Mouse (Mus musculus): ENCODE results near the gene Ankrd26. TPM values are rescaled to one million over a fixed set of nuclear protein-coding genes. Genes with fewer than 3 reads are reported as not detected.

Ankrd26 gene
- polyA plus RNA-seq (2014; fragmentation: Nextera tagmentation; extraction: Ambion mirVana), result 12.9 and 17.3 TPM in 2 replicates

DNA sequence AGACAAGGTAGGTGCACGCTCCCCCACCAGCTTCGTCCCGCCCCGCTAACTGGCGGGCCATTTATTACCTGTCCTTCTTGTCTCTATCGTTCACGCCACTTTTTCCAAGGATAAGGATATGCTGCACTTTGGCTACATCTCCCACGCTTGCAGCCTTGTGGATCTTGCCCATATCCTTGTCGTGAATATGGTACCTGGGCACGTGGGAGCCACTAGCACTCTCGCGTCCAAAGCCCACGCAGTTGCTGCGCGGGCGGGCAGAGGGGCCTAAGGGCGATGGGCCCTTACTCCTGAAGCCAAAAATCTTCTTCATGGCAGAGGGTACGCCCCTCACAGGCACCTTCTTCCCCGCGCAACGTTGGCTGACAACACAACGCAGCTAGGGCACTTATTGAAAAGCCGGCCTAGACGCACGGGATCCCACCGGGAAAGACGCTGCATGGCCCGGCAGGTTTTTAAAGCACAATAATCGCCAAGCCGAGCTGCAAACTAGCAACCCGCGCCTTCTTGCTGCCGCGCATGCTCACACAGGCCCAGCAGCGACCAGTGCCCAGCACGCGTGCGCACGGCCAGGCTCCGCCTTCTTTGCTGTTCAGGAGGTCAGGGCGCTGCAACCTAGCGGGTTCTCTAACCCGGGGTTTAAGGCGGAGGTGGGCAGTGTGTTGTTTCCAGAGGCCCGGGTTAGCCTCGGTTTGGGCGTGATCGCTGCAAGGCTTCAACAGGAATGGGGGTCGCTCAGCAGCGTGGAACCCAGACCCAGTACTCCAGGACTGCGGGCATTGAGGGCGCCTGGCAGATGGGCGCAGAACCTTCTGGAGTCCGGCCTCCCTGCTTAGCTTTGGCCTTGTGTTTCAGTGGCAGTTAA lies at the start of gene Ankrd26:
Gene Ankrd26, minus strand, starts transcription at position 482 of the 865 bp plus-strand sequence.
- Histone ChIP-seq H3K27me3 (replicated peaks; ENCODE audit: control insufficient read depth, insufficient read depth, low read length) (no peaks in the 10 kb centered on the region), H3K4me1 (ENCODE audit: control insufficient read depth, insufficient read depth, low read length) (peaks cover 15% of the 10 kb centered on the region), H3K9me3 (replicated peaks; ENCODE audit: control insufficient read depth, low read length) (no peaks in the 10 kb centered on the region), H3K4me3 (ENCODE audit: low read depth, low read length) (peak within 1 kb of the TSS; percentile 73), H3K27ac (ENCODE audit: low read depth, low read length) (peak within 1 kb of the TSS; percentile 65), H3K4me2 (ENCODE audit: low read length) (peak within 1 kb of the TSS; percentile 95), H3K36me3 (ENCODE audit: control insufficient read depth, insufficient read depth, low read length) (peaks cover 22% of the 10 kb centered on the region), H3K9ac (ENCODE audit: low read length) (peak within 1 kb of the TSS; percentile 87)
- DNase-seq (ENCODE audit: low spot score) (peak; percentile 94), ATAC-seq (peak; percentile 97)
- WGBS, result 5% methylated on average over 54 of the region's 54 CpGs

DNA sequence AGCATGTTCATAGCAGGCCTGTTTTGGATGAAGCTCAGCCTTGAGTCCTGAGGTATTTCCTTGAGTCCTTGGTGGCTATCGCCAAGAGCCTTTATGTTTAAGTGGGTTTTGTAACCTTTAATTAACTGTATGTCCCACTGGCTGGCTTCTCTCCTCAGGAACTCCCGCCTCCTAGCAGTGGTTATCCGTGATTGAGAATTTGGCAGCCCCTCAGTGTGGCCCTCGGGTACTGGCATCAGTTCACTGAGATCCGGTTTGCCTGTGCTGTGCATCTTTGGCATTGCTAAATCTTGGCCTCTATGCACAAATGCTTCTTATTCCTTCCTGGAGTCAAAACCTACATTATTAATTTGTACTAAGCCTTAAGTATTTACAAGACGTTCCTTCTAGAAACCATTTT lies 46.9 kb upstream of the Ankrd26 start:
- Histone ChIP-seq H3K27me3 (replicated peaks; ENCODE audit: control insufficient read depth, insufficient read depth, low read length) (no peaks in the 10 kb centered on the region), H3K4me1 (ENCODE audit: control insufficient read depth, insufficient read depth, low read length) (no peaks in the 10 kb centered on the region), H3K9me3 (replicated peaks; ENCODE audit: control insufficient read depth, low read length) (no peaks in the 10 kb centered on the region), H3K4me3 (ENCODE audit: low read depth, low read length) (no peak overlapping the region), H3K9ac (ENCODE audit: low read length) (no peak overlapping the region), H3K4me2 (ENCODE audit: low read length) (no peak overlapping the region), H3K36me3 (ENCODE audit: control insufficient read depth, insufficient read depth, low read length) (0 out of 2 replicates have a peak, but pooled peaks cover 10% of the 10 kb centered on the region), H3K27ac (ENCODE audit: low read depth, low read length) (no peak overlapping the region)
- 71% methylated on average over 6 of the region's 6 CpGs for WGBS
- ATAC-seq (no peak), DNase-seq (ENCODE audit: low spot score) (no peak)

DNA sequence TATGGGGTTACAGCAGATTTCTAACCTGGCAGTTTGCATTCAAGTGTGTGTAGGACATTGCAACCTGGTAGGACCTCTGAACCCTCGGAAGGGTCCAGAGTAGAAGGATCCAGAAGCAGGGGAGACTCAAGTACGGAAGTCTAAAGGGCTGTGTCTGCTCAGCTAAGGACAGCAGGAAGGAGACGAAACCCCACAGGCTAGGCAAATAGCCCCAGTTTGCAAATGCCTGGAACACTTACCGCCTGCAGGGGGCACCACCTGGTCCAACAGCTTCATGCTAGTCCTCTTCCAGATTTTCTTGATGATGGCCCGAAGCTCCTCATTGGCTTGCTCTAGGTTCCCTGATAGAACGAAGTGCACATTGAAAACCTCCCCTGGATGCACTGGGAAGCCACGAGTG lies 43.9 kb upstream of the Ankrd26 start:
- no peaks in the 10 kb centered on the region for H3K4me1 ChIP-seq (ENCODE audit: control insufficient read depth, insufficient read depth, low read length)
- H3K36me3 ChIP-seq (ENCODE audit: control insufficient read depth, insufficient read depth, low read length), result 0 out of 2 replicates have a peak, but pooled peaks cover 10% of the 10 kb centered on the region
- H3K9me3 ChIP-seq (replicated peaks; ENCODE audit: control insufficient read depth, low read length), result no peaks in the 10 kb centered on the region
- no peak overlapping the region for H3K9ac ChIP-seq (ENCODE audit: low read length)
- DNase-seq (ENCODE audit: low spot score) (no peak), ATAC-seq (no peak)
- no peak overlapping the region for H3K4me2 ChIP-seq (ENCODE audit: low read length)
- H3K27me3 ChIP-seq (replicated peaks; ENCODE audit: control insufficient read depth, insufficient read depth, low read length), result no peaks in the 10 kb centered on the region
- 77% methylated on average over 7 of the region's 7 CpGs for WGBS
- no peak overlapping the region for H3K27ac ChIP-seq (ENCODE audit: low read depth, low read length)
- H3K4me3 ChIP-seq (ENCODE audit: low read depth, low read length), result no peak overlapping the region

DNA sequence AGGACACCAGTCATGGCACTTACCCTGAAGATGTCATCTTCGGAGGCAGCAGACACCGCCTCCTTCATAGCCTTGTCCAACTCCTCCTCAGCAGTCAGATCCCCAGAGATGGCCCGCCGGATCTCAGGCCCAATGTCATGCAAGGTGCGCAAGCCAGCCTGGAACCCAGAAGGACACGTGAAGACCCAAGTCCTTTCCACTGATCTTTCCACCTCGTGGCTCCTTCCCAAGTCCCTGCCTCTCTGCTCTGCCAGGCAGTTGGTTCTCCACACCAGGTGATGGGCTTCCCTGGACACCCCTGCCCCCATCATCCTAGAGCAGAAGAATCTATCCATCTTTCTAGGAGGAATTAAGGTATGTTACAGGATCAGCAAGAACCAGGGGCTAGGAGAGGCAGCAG lies 41.8 kb upstream of the Ankrd26 start:
- no peaks in the 10 kb centered on the region for H3K4me1 ChIP-seq (ENCODE audit: control insufficient read depth, insufficient read depth, low read length)
- ATAC-seq, result no peak
- no peak overlapping the region for H3K27ac ChIP-seq (ENCODE audit: low read depth, low read length)
- H3K9me3 ChIP-seq (replicated peaks; ENCODE audit: control insufficient read depth, low read length), result no peaks in the 10 kb centered on the region
- no peak overlapping the region for H3K4me2 ChIP-seq (ENCODE audit: low read length)
- H3K4me3 ChIP-seq (ENCODE audit: low read depth, low read length), result no peak overlapping the region
- H3K27me3 ChIP-seq (replicated peaks; ENCODE audit: control insufficient read depth, insufficient read depth, low read length), result no peaks in the 10 kb centered on the region
- H3K9ac ChIP-seq (ENCODE audit: low read length), result no peak overlapping the region
- 91% methylated on average over 7 of the region's 7 CpGs for WGBS
- no peak for DNase-seq (ENCODE audit: low spot score)
- 0 out of 2 replicates have a peak, but pooled peaks cover 1% of the 10 kb centered on the region for H3K36me3 ChIP-seq (ENCODE audit: control insufficient read depth, insufficient read depth, low read length)

DNA sequence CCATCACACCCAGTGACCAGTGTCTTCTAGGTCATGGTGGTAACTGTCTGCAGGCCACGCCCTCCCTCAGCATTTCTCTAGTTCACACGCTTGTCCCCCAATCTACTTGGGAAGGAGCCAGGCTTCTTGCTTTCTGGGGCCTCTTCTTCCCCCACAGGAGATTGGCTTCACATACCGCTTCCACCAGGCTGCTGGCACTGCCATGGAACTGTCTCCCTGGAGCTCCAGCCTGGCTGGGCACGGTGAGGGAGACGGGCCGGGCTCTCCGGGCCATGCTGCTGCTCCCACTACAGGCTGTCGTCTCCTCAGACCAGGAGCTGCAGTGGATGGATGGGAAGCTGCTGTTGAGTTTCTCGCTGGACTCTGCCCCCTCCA lies 33.6 kb upstream of the Ankrd26 start:
- Histone ChIP-seq H3K9me3 (replicated peaks; ENCODE audit: control insufficient read depth, low read length) (no peaks in the 10 kb centered on the region), H3K4me3 (ENCODE audit: low read depth, low read length) (no peak overlapping the region), H3K27me3 (replicated peaks; ENCODE audit: control insufficient read depth, insufficient read depth, low read length) (no peaks in the 10 kb centered on the region; the same call in 1 of the 2 replicates), H3K36me3 (ENCODE audit: control insufficient read depth, insufficient read depth, low read length) (no peaks in the 10 kb centered on the region), H3K9ac (ENCODE audit: low read length) (no peak overlapping the region), H3K4me1 (ENCODE audit: control insufficient read depth, insufficient read depth, low read length) (peaks cover 18% of the 10 kb centered on the region), H3K4me2 (ENCODE audit: low read length) (no peak overlapping the region), H3K27ac (ENCODE audit: low read depth, low read length) (no peak overlapping the region)
- DNase-seq (ENCODE audit: low spot score), result peak; percentile 13
- no peak for ATAC-seq
- WGBS, result 63% methylated on average over 9 of the region's 9 CpGs

DNA sequence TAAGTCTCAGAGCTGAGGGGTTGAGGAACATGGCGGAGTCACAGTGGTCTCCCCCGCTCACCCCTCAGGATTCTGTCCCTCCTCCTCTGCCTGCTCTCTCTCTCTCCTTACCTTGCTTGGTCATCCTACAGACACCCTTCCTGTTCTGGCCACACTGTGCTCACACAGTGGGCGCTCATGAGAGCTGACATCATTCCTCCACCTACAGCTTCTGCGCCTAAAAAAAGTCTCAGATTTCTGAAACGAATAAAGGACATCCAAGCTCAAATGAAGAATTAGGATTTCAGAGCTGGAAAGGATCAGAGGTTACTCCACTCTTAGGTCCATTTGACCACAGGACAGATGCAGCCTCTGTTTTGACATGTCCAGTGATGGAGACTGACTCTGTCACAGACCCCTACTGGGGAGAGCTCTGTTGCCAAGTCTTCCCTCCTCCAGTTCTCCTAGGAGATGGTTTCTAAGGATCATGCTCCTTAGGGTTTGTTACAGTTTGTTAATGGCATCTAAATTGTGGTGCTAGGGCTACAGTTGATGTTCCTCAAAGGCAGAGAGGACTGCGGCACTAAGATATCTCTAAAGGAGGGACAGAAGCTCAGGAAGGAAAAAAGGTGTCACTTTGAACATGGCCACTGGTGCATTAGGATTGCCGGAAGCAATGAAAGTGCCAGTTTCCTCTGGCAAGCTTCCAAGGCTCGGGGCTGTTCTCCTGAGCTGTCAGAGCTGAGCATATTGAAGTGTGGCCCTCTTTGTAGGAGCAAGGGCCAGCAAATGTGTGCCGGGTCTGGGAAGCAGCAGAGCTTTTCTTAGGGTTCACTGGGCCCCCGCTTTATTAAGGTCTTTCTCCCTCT lies 33.0 kb upstream of the Ankrd26 start:
- DNase-seq (ENCODE audit: low spot score) (peak; percentile 43), ATAC-seq (no peak)
- Histone ChIP-seq H3K36me3 (ENCODE audit: control insufficient read depth, insufficient read depth, low read length) (no peaks in the 10 kb centered on the region), H3K4me3 (ENCODE audit: low read depth, low read length) (no peak overlapping the region), H3K4me1 (ENCODE audit: control insufficient read depth, insufficient read depth, low read length) (peaks cover 18% of the 10 kb centered on the region), H3K4me2 (ENCODE audit: low read length) (no peak overlapping the region), H3K9ac (ENCODE audit: low read length) (no peak overlapping the region), H3K27ac (ENCODE audit: low read depth, low read length) (no peak overlapping the region), H3K9me3 (replicated peaks; ENCODE audit: control insufficient read depth, low read length) (no peaks in the 10 kb centered on the region), H3K27me3 (replicated peaks; ENCODE audit: control insufficient read depth, insufficient read depth, low read length) (no peaks in the 10 kb centered on the region; the same call in 1 of the 2 replicates)
- 68% methylated on average over 10 of the region's 10 CpGs for WGBS

DNA sequence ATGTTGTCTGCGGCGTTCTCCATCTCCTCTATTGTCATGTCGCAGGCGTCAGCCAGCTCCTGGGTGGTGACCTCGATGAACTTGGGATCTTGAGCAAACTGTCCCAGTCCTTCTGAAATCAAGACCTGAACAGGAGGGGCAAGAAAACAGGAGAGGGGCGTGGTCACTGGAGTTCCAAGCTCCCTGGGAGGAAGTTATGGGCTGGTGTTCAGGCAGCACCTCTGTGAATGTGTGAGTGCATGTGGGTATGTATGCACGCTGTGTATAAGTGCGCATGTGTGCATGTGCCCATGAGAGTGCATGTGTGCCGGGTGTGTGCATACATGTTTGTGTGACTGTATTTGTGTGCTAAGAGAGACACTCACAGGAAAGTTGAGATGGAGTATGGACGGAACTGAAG lies 32.0 kb upstream of the Ankrd26 start:
- WGBS, result 35% methylated on average over 10 of the region's 10 CpGs
- DNase-seq (ENCODE audit: low spot score) (peak; percentile 9), ATAC-seq (peak; percentile 45; the same call in 1 of the 2 replicates)
- Histone ChIP-seq H3K36me3 (ENCODE audit: control insufficient read depth, insufficient read depth, low read length) (no peaks in the 10 kb centered on the region), H3K27me3 (replicated peaks; ENCODE audit: control insufficient read depth, insufficient read depth, low read length) (no peaks in the 10 kb centered on the region; the same call in 1 of the 2 replicates), H3K4me3 (ENCODE audit: low read depth, low read length) (peak overlapping the region; percentile 29), H3K9ac (ENCODE audit: low read length) (peak overlapping the region; percentile 57; the same call in 1 of the 2 replicates), H3K4me1 (ENCODE audit: control insufficient read depth, insufficient read depth, low read length) (peaks cover 18% of the 10 kb centered on the region), H3K9me3 (replicated peaks; ENCODE audit: control insufficient read depth, low read length) (no peaks in the 10 kb centered on the region), H3K4me2 (ENCODE audit: low read length) (peak overlapping the region; percentile 58), H3K27ac (ENCODE audit: low read depth, low read length) (no peak overlapping the region; the same call in 1 of the 2 replicates)

DNA sequence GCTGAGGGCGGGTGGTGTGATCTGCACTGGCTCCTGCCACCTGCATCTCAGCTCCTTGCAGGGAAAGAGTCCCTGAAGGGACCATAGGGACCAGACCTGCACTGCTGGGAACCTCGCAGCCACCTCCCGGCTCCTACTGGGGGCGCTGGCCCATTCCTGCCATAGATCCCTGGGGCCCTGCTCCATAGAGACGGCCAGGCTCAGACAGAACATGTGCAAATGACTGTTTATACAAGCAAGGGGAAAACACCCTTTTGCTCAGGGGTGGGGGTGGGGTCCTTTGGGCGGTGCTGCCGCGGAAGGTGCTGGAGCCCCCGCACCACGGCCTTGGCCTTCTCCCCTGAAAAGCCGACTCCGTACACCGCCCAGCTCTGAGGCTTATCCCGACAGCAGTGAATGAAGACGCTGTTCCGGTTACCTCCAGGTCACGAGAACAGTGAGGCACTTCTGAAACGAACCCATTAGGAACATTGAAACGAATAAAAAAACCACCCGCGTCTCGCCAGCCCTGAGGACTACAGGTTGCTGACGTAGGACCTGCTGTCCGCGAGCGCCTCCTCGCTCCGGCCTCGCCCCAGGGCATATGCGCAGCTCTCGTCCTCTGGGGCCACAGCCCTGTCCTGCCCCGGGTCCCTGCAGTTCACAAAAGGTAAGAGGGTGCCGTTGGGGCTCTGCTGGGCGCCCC lies 31.5 kb upstream of the Ankrd26 start:
- Histone ChIP-seq H3K9ac (ENCODE audit: low read length) (peak overlapping the region; percentile 57), H3K9me3 (replicated peaks; ENCODE audit: control insufficient read depth, low read length) (no peaks in the 10 kb centered on the region), H3K27ac (ENCODE audit: low read depth, low read length) (no peak overlapping the region), H3K4me1 (ENCODE audit: control insufficient read depth, insufficient read depth, low read length) (peaks cover 18% of the 10 kb centered on the region), H3K27me3 (replicated peaks; ENCODE audit: control insufficient read depth, insufficient read depth, low read length) (no peaks in the 10 kb centered on the region; the same call in 1 of the 2 replicates), H3K4me3 (ENCODE audit: low read depth, low read length) (peak overlapping the region; percentile 29), H3K4me2 (ENCODE audit: low read length) (peak overlapping the region; percentile 58), H3K36me3 (ENCODE audit: control insufficient read depth, insufficient read depth, low read length) (no peaks in the 10 kb centered on the region)
- under 1% methylated on average over 34 of the region's 34 CpGs for WGBS
- DNase-seq (ENCODE audit: low spot score) (peak; percentile 49), ATAC-seq (peak; percentile 77)
